Mouse (Mus musculus) spleen, postnatal 4 days (tissue): ENCODE measurements around the gene Dnaic2.

Source experiments
- DNase-seq, 2 experiments: peaks; one replicate each; pipeline ENCODE4 v3.0.0; 2022; ENCODE audit warnings: low spot score in 2 of 2

The Dnaic2 gene

DNA sequence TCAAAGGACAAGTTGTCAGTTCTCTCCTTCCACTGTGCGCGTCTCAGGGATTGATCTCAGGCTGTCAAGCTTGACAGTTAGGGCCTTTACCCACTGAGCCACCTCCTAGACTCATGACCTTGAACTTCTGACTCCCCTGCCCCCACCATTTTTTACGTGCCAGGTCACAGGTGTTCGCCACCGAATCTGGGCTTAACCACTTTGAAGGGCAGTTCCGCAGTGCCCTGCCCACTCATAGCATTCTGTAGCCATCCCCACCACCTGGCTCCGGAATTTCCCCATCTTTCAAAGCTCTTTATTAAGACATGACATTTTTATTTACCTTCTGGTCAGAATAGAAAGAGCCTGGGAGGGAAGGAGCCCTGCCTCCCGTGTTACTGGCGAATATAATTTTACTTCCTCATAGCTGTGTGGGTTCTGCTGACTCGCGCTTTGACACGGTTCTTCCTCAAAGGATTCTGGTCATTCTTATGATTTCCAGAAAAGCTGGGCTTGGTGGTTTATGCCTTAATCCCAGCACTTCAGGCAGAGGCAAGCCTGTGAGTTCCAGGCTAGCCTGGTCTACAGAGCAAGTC is 20.4 kb downstream of the Dnaic2 start:
- DNase-seq: no peak

DNA sequence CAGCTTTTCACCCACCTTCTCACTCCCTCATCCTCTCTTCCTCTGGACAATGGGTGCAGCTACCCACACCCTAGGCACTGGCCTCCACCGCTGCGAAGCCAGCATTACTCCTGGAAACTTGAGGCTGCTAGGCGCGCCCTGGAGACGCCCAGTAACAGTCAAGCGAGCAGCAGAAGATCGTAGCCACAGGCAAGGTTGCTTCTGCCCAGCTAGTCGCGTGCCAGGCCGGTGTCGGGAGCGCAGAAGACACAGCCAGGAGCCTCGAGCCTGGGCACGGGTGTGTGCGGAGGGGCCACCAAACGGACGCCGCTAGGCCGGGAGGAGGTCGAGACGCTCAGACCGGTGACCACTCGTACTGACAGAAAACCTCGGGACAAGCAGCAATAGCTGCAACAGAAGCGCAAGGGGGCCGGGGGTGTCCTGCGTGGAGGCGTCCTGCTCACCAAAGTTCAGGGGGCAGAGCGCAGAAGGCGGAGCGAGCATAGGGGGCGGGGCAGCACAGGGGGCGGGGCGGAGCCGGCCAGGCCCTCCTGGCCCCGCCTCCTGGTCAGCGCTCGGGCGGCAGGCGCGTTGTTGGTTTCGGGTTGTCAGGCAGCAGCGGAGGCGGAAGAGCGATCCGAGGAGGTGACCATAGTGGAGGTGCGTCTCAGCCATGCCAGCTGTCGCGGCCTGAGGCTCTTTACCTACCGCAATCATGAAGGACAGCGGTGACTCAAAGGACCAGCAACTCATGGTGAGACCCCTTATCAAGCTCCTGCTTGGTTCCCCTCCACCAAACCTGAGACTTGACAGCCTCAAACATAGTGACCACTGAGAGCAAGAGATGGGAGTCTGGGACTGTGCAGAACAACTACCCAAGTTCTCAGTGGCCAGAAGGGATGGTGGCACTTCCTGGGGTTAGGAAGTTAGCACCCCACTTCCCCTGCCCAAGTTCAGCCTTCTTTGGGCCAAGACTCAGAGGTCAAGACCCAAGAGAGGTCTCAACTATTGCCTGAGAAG is 37.9 kb downstream of the Dnaic2 start, which contains the start of gene Kif19a:
Kif19a (plus strand) TSS at position 569 of the 999 bp plus-strand sequence.
- DNase-seq: peak; percentile 36 to 72

- DNase-seq: no peak
These were observed 42.7 kb downstream of the Dnaic2 start for GRCm38 (mm10) chr11:114769911-114770310.

GRCm38 (mm10) chr11:114771896-114772295 is 44.7 kb downstream of the Dnaic2 start:
- no peak for DNase-seq

DNA sequence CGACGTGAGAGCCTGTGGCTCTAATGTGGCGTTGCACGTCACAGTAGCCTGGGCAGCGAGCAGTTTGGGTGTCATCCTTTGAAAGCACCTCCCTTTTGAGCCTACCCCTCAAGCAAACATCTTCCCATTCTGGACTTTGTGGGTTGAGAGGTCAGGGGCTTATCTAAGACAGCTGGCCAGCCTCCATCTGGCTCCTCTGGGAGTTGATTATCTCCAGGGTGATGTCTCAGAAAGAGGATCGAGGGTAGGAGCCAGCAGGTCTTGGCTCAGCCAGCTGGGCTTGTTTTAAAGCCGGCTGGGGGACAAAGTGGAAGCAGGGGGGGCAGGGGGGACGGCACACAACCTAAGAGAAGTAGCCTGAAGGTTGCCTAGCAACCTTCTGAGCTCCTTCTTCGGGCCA is 52.9 kb downstream of the Dnaic2 start:
- DNase-seq: no peak

DNA sequence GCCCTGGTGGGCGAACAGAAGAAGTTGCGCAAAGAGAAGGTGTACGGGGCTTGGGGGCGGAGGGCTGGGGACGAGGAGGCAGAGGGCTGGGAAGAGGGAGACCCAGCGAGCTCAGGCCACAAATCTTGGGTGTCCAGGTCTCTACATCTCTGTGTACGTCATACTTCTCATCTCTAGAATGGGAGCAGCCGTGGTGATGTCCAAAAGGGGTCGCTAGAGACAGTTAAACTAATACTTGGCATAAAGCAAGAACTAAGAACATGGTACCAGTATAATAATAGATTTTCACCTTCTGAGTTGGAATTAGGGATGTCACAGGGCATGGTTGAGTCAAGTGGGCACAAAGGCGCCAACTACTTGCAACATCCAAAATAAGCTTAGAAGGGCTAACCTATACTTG is 58.7 kb downstream of the Dnaic2 start:
- DNase-seq: no peak

DNA sequence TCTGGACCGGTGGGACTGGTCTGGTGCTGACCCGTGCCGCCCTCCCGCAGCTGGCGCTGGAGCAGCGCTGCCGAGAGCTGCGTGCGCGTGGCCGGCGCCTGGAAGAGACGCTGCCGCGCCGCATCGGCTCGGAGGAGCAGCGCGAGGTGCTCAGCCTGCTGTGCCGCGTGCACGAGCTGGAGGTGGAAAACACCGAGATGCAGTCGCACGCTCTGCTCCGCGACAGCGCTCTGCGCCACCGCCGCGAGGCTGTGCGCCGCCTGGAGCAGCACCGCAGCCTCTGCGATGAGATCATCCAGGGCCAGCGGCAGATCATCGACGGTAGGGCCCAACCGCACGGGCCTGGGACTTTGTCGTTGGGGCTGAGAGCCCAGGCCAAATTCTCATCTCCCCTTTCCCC is 59.1 kb downstream of the Dnaic2 start:
- no peak for DNase-seq

- DNase-seq: no peak
These were observed 60.4 kb downstream of the Dnaic2 start for GRCm38 (mm10) chr11:114787611-114788010.

DNA sequence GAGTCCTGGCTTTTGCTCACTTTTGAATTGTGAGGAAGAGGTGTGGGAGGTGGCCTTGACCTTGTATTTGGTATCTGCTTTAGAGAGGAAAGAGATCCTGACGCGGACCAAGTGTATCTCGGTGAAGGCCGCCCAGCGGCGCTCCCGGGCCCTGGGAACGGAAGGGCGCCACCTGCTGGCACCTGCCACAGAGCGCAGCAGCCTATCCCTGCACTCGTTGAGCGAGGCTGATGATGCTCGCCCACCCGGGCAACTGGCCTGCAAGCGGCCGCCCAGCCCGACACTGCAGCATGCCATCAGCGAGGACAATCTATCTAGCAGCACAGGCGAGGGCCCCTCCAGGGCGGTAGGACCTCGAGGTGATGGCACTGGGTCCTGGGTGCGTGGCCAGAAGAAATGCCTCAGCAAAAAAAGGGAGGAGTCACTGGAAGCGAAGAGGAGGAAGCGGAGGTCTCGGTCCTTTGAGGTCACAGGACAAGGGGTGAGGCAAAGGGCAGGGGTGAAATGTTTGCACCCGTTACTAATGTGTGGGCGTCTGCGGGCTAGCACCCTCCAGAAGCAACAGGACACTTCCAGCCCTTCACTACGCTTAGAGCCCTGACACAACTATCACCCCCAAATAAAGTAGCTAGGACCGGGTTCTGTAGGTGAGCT is 62.0 kb downstream of the Dnaic2 start:
- peak; percentile 68 to 92 for DNase-seq

DNA sequence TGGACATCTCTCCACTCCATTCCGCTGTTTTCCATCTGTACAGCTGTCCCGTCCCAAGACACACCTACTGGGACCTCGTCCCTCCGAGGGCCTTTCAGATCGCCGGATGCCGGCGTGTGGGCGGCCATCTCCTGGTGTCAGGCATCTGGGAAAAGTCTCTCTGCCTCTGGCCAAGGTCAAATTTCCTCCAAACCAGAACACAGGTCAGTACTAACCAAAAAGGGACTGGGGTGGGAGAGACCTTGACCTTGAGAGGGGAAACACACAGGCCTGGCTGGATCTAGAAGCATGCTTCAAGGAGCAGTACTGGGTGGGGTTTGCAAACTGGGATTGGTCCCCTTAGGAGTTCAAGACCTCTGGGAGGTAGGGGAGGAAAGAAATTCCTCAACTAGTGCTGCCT is 62.5 kb downstream of the Dnaic2 start:
- no peak for DNase-seq

GRCm38 (mm10) chr11:114790171-114790570 is 63.0 kb downstream of the Dnaic2 start:
- DNase-seq: no peak

- no peak for DNase-seq
These were observed 63.6 kb downstream of the Dnaic2 start for GRCm38 (mm10) chr11:114790841-114791240.

- no peak for DNase-seq
These were observed 64.2 kb downstream of the Dnaic2 start for GRCm38 (mm10) chr11:114791351-114791889.

- DNase-seq: no peak
These were observed 64.7 kb downstream of the Dnaic2 start for GRCm38 (mm10) chr11:114791891-114792411.

GRCm38 (mm10) chr11:114792931-114793494 is 65.8 kb downstream of the Dnaic2 start:
- DNase-seq: no peak

DNA sequence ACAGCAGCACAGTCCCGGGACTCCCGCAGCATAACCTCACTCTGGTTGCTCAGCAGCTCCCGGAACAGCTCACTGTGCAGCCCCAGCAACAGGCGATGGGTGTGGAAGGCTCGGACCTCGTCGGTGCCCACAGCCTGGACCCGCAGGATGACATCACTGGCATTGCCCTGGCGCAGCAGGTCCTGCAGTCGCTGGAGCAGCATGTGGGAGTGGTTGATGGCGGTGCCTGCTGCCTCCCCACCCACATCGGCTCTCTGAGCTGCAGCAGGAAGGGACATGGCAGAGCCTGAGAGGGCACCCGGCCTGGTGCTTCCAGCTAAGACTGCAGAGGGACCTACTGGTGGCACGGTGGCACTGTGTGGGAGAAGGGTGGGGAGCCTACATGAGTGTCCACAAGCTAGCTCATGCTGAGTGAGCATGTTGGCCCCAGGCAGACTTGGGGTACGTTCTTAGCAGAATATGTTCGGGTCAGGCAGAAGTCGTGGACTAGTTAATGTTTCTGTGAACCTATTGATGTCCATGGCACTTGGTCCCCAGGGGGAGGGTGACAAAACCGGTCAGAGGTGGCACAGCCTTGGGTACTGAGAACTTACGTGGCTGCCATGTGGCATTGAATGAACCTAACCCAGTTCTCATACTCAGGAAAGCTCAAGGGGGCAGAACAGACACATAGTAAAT is 66.8 kb downstream of the Dnaic2 start:
- no peak for DNase-seq

GRCm38 (mm10) chr11:114794691-114795090 is 67.5 kb downstream of the Dnaic2 start:
- no peak for DNase-seq

GRCm38 (mm10) chr11:114795231-114795746 is 68.1 kb downstream of the Dnaic2 start:
- DNase-seq: no peak

DNA sequence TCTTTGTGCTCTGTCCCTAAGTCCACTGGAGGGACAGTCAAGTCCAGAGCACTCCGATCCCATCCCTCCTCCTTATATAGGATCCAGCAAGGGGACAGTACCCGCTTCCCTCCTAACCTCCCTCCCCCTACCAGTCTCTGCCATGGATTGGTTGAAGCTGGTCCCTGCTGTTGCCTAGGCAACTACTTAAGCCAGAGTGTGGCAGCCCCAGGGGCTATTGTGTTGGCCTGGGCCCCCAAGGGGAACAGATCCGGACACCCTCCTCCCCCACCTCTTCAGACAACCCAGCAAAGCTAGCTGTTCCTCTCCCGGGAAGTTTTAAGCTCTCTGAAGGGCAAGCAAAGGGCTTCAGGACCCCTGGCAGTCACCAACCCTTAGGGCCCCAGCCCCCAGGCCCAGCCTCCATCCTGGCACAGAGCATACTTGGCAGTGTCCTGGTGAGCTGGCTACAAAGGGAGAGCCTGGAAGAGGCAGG is 68.7 kb downstream of the Dnaic2 start, which contains the start of gene Btbd17:
Btbd17 (minus strand) TSS at position 98 of the 475 bp plus-strand sequence.
- DNase-seq: no peak

GRCm38 (mm10) chr11:114797176-114797575 is 70.0 kb downstream of the Dnaic2 start:
- DNase-seq: no peak
